Mouse (Mus musculus): ENCODE measurements around the gene Fam151b. TPM values are rescaled to one million over a fixed set of nuclear protein-coding genes. Genes with fewer than 3 reads are reported as not detected.
A peak's percentile ranks its signal among the peaks of the same experiment; 100 is the strongest.

Fam151b gene
- 1 to 10 TPM; 3.0 to 3.7 TPM for total RNA-seq (2021)

DNA sequence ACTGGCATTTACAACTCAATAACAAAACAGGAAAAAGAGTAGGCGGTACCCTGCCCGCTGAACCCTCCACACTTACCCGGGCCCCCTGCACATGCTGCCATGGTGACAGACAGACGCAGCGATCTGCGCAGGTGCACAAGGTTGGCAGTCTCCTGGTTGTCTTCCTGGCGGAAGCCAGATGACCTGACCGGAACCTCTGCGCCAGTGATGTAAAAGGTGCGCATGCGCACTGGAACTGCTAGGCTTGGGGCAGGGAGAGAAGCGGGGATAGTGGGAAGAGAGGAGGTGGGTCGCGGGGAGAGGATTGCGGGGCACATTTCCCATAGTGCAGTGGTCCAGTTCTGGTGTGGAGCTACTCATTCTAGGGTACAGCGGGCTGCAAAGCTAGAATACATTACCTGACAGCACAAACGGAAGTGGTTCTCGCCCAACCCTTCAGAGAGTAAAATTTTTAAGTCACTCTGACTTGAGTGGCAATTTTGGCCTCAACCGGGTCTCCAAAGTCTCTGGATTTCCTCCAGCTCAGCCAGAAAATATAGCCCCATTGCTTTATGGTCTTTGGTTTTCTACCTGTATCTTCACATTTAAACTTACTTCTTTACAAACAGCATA, at the start of gene Fam151b:
Gene Fam151b (minus strand): TSS at position 164 of the 612 bp plus-strand sequence.
- intact Hi-C loops (cut with DNase I) = loop anchor here (1.0 to 5.0 kb wide), 3 partner anchors 125 to 677 kb away; partner anchors contain the start of gene Zcchc9
- peak; percentile 92 to 93 for DNase-seq

GRCm38 (mm10) chr13:92532216-92532615, 48.4 kb upstream of the Fam151b start:
- DNase-seq = no peak
- intact Hi-C loops (cut with DNase I) = no loop called here

DNA sequence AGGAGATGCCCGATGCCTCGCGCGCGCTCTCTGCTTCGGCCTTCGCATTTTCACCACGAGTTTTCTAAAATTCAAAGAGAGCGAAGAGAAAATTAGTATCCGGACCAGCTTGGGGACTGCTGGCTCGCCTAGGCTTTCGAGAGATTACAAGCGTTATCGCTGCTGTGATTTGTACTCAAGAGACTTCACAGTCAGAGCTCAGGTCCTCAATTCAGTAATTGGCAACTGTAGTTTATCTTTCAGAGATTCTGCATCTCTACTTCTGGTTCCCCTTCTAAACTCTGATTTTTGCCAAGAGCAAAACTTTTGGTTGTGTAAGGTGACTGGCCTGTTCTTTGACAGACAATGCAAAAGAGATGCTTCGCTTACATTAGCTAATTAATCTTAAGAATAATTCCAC, 47.4 kb upstream of the Fam151b start:
- DNase-seq = no peak
- intact Hi-C loops (cut with DNase I) = no loop called here

GRCm38 (mm10) chr13:92530721-92531211, 47.0 kb upstream of the Fam151b start, which contains the start of gene Zfyve16:
Zfyve16 (minus strand) TSS chr13:92530868.
- peak; percentile 99 for DNase-seq
- intact Hi-C loops (cut with DNase I) = loop anchor here (1.0 kb wide), 1 partner anchor 50 kb away; no protein-coding TSS in a partner anchor

- intact Hi-C loops (cut with DNase I) = loop anchor here (1.0 kb wide), 1 partner anchor 50 kb away; no protein-coding TSS in a partner anchor
- DNase-seq = no peak
These were observed 46.3 kb upstream of the Fam151b start for GRCm38 (mm10) chr13:92529828-92530720.

GRCm38 (mm10) chr13:92523178-92523813, 39.5 kb upstream of the Fam151b start:
- no peak for DNase-seq
- intact Hi-C loops (cut with DNase I) = no loop called here

GRCm38 (mm10) chr13:92504871-92505270, 21.1 kb upstream of the Fam151b start:
- intact Hi-C loops (cut with DNase I) = no loop called here
- DNase-seq = no peak

DNA sequence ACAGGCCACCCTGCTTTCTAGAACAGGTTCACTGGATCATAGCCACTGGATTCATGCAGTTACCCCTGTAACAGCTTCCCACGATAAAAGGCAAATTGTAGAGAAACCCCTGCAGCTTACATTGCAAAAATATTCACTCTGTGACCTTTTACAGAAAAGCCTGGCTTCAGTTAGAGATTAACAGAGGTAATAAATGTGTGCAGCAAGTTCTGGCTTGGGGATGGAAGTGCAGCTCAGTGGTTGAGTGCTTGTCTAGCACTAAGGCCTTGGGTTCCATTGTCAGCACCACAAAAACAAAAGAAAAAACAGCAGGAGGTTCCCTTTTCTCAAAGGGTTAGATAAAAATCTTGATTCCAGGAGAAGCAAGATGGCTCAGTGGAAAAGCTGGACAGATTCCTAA, 8.1 kb upstream of the Fam151b start:
- intact Hi-C loops (cut with DNase I) = no loop called here
- DNase-seq = no peak

GRCm38 (mm10) chr13:92490817-92491216, 7.0 kb upstream of the Fam151b start:
- intact Hi-C loops (cut with DNase I) = no loop called here
- DNase-seq = peak; percentile 13 to 21

DNA sequence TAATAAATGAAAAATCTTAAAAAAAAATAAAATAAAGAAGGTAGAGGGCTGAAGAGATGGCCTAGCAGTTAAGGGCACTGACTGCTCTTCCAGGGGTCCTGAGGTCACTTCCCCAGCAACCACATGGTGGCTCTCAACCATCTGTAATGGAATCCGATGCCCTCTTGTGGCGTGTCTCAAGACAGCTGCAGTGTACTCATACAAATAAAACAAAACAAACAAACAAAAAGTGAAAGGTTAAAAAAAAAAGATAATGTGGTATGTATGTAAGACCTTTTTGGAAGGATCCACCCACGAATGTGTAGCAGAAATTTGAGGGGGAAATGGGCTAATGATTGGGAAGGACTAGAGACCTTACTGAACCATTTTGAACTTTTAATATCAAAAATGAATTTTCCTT, 467 bp downstream of the Fam151b start:
- peak; percentile 61 to 71 for DNase-seq
- intact Hi-C loops (cut with DNase I) = loop anchor here (1.0 to 5.0 kb wide), 3 partner anchors 125 to 676 kb away; partner anchors contain the start of gene Zcchc9

- DNase-seq = peak; percentile 9 to 13
- intact Hi-C loops (cut with DNase I) = no loop called here
These were observed 13.7 kb downstream of the Fam151b start for GRCm38 (mm10) chr13:92470151-92470550.

DNA sequence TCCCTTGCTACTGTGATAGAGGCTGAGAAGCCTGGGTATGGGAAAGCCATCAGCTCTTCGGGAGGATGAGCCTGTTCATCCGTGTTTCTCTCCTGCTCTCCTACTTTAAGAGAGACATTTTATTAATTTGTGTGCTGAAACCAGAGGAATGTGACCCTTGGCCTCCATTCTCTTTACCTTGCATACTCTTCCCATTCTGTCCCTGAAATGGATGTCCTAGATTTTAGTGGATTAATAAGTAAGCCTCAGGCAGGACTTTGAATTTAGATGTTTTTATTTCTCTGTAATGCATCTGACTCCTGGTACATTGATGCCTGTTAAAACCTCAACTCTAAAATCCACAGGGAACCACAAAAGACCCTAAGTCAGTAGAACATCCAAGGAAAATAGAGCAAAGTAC, 14.4 kb downstream of the Fam151b start:
- intact Hi-C loops (cut with DNase I) = no loop called here
- DNase-seq = no peak

DNA sequence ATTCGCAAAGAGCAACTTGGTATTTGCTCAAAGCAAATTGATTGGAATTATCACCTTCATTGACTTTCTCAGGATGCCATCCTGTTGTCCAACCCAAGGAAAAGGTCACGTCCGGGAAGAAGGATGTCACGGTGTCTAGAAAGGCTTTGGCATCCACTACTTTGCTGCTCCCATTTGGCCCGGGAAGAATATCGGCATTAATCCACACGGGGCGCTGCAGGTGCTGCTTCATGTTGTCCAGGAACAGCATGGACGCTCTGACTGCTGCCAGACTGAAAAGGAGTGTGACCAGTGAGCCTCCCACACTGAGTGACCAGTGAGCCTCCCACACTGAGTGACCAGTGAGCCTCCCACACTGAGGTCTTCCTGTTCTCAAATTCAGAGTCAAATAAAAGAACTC, 15.9 kb downstream of the Fam151b start:
- intact Hi-C loops (cut with DNase I) = no loop called here
- DNase-seq = no peak

GRCm38 (mm10) chr13:92464698-92465097, 19.1 kb downstream of the Fam151b start:
- no peak for DNase-seq
- intact Hi-C loops (cut with DNase I) = no loop called here

GRCm38 (mm10) chr13:92446872-92447271, 36.9 kb downstream of the Fam151b start:
- intact Hi-C loops (cut with DNase I) = no loop called here
- DNase-seq = no peak

GRCm38 (mm10) chr13:92440286-92440685, 43.5 kb downstream of the Fam151b start:
- intact Hi-C loops (cut with DNase I) = no loop called here
- no peak for DNase-seq

- DNase-seq = no peak
- intact Hi-C loops (cut with DNase I) = no loop called here
These were observed 45.2 kb downstream of the Fam151b start for GRCm38 (mm10) chr13:92438656-92439055.

DNA sequence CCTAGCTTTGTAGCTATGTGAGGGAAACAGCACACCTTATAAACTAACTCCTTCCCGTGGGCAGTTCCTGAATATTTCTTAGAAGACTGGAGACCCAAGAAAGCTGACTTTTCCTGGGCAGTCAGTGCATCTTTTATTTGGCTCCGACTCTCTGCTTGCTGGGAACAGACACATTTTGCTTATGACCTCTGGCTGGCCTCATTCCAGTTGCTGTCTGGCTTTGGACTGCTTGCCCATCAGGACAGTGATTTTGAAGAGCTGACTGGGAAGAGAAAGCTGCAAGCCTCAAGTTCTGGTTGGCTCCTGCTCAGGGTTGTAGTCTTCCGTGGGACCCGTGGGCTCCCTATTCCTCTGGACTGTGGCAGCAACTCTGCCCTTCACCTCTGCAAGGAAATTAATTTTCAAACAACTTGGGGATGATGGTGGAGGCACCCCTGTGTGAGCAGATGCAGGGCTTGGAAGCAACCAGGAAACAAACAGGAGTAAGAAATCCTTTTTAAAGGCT, 56.4 kb downstream of the Fam151b start:
- peak; percentile 5 to 17 for DNase-seq
- intact Hi-C loops (cut with DNase I) = no loop called here

GRCm38 (mm10) chr13:92426294-92427051, 57.3 kb downstream of the Fam151b start:
- peak; percentile 16 to 23 for DNase-seq
- intact Hi-C loops (cut with DNase I) = no loop called here

DNA sequence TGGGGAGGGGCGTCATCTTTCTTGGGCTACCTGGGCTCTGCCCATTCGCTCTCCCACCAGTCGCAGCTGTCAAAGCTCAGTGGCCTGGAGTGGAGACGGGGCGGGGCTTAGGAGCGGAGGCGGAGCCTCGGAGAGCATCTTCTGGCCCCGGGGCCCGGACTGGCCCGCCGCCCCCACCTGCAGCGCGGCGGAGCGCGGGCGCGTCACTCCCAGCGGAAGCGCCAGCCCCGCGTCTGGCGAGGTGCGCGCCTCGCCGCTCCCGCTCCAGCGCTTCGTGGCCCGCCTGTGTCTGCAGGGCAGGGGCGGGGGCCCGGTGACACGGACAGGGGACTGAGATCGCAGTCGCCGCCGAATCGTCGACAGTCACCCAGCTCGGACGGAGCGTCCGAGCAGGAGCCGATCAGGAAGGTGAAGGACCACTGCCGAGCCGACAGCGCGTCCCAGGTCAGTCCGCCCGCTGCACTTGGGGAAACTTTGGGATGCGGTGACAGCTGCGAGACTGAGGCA, 58.0 kb downstream of the Fam151b start, which contains the start of gene Ankrd34b:
Gene Ankrd34b (plus strand): TSS at position 139 of the 507 bp plus-strand sequence.
- intact Hi-C loops (cut with DNase I) = no loop called here
- peak; percentile 8 to 20 for DNase-seq
